Mouse (Mus musculus) kidney, embryonic 15.5 days (tissue): Measurements from ENCODE around the gene Amdhd2. TPM values are rescaled to one million over a fixed set of nuclear protein-coding genes. Genes with fewer than 3 reads are reported as not detected.

ENCODE experiments used
- ATAC-seq: fragments of 200-750 bp; cut with Nextera tagmentation; replicated peaks from 2 replicates; pipeline ENCODE4 v1.8.0; 2017; ENCODE audit warnings: moderate TSS enrichment; ENCODE audit not compliant: low FRiP score
- H3K27ac ChIP-seq: fragments of 300-500 bp; sonication (generic); 2 replicates; pipeline ENCODE4 v1.5.1; 2015; ENCODE audit warnings: mild to moderate bottlenecking, inconsistent platforms
- H3K27me3 ChIP-seq: fragments of 300-500 bp; sonication (generic); 2 replicates; pipeline ENCODE4 v1.6.1; 2015; ENCODE audit warnings: inconsistent platforms
- H3K36me3 ChIP-seq: fragments of 300-500 bp; sonication (generic); 2 replicates; pipeline ENCODE4 v1.6.1; 2015; ENCODE audit warnings: inconsistent platforms
- H3K4me1 ChIP-seq: fragments of 300-500 bp; sonication (generic); 2 replicates; pipeline ENCODE4 v1.6.1; 2015; ENCODE audit warnings: inconsistent platforms
- H3K4me2 ChIP-seq: fragments of 300-500 bp; sonication (generic); 2 replicates; pipeline ENCODE4 v1.6.1; 2015; ENCODE audit warnings: moderate library complexity, mild to moderate bottlenecking, inconsistent platforms
- H3K4me3 ChIP-seq: fragments of 300-500 bp; sonication (generic); replicated peaks from 2 replicates; pipeline ENCODE4 v1.5.1; 2015; ENCODE audit warnings: mild to moderate bottlenecking, inconsistent platforms
- H3K9ac ChIP-seq: fragments of 300-500 bp; sonication (generic); 2 replicates; pipeline ENCODE4 v1.6.1; 2015; ENCODE audit warnings: mild to moderate bottlenecking, inconsistent platforms
- H3K9me3 ChIP-seq: fragments of 300-500 bp; sonication (generic); replicated peaks from 2 replicates; pipeline ENCODE4 v1.6.1; 2016; ENCODE audit warnings: inconsistent platforms
- WGBS: fragments of 180-500 bp; shearing (Covaris S2); methylation state at CpG from one replicate; pipeline ENCODE4 v1.1.7; 2015; ENCODE audit warnings: mixed read lengths; 5-methylcytosine and 5-hydroxymethylcytosine counted together
- polyA plus RNA-seq: library from polyadenylated mRNA; unstranded; fragments of >200 nt; fragmentation: Nextera tagmentation; extraction: Ambion mirVana; gene quantifications from 2 replicates; pipeline ENCODE4 v1.2.1, GENCODE M21; 2015

The Amdhd2 gene
- polyA plus RNA-seq, 1 experiment from 2014 or later, result 40.9 TPM

DNA sequence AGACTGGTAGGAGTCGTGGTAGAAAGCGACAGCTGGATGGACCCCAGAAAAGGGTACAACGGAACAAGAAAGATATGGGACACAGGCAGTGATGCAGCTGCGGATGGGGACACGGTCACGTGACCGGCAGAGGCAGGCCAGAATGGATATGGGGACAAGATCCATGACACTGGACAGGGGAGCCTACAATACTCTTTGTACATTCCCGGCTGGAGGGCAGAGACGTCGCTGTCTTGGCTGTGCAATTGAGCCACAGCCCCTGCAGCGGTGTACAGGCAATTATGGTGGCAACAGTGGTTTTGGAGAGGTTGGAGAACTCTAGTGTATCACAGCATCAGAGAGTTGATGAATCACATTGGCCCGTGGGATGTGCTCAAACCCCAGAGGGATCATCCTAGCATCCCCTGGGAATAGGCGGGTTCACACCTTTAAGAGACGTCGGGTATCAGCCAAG lies 42.4 kb upstream of the Amdhd2 start:
- Histone ChIP-seq H3K9me3 (no peaks in the 10 kb centered on the region), H3K36me3 (no peaks in the 10 kb centered on the region), H3K4me3 (peak overlapping the region; percentile 73), H3K4me2 (peak overlapping the region; percentile 96), H3K4me1 (peaks cover 68% of the 10 kb centered on the region), H3K9ac (peak overlapping the region; percentile 71), H3K27ac (peak overlapping the region; percentile 74), H3K27me3 (peaks cover 37% of the 10 kb centered on the region)
- 5% methylated on average over 15 of the region's 15 CpGs for WGBS
- ATAC-seq, result no peak

DNA sequence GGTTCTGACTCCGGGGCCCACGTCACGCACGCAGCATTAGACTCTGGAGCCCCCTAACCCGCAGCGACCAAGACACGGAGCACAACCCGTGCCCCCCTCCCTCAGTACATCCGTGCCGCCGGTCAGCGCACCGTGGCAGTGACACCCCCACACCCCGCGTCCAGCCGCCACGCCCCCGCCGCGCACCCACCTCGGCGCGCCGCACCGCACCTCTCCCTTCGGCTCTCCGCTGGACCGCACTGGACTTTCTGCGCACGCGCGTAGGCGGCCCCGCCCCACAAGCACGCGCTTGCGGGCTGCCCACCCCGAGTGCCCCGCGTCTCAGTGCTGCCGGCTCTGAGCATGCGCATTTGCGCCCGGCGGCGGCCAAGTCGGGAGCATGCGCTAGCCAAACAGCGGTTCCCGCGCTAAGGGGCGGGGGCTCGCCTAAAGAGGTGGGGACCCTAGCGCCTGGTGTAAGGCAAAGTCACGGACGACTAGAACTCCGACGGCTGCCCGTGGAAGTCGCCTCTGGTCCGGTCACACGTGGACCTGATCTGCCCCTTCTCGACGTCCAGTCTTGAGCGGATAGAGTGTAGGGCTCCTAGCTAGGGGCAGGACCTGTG lies 41.8 kb upstream of the Amdhd2 start, which contains the start of gene Tbc1d24:
Gene Tbc1d24, minus strand, starts transcription at position 279 of the 605 bp plus-strand sequence.
- Histone ChIP-seq H3K36me3 (no peaks in the 10 kb centered on the region), H3K9me3 (no peaks in the 10 kb centered on the region), H3K4me3 (peak within 1 kb of the TSS; percentile 73), H3K27ac (peak within 1 kb of the TSS; percentile 74), H3K9ac (peak within 1 kb of the TSS; percentile 71), H3K27me3 (peaks cover 33% of the 10 kb centered on the region), H3K4me2 (peak within 1 kb of the TSS; percentile 96), H3K4me1 (peaks cover 66% of the 10 kb centered on the region)
- under 1% methylated on average over 65 of the region's 65 CpGs for WGBS
- peak; percentile 78 for ATAC-seq

DNA sequence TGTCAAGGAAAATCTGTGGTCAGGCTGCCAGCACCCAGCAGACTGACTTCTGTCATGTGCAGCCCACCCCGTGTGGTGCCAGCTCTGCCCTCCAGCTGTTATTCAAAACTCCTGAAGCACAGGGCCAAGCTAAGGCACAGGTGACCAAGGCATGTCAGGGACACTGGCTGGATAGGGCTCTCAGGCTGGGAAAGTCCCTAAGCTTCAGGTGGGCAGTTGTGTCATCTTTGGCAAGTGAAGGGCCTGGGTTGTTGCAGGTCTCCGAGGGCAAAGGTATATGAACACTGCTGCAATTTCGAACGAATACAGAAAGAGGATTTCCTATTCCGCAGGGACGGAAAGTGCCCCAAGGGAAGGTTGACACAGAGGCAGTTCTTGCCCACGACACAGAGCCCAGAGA lies 41.3 kb upstream of the Amdhd2 start:
- no peak overlapping the region for H3K27ac ChIP-seq
- H3K9ac ChIP-seq, result peak overlapping the region; percentile 71
- H3K4me2 ChIP-seq, result peak overlapping the region; percentile 96
- no peaks in the 10 kb centered on the region for H3K36me3 ChIP-seq
- H3K9me3 ChIP-seq, result no peaks in the 10 kb centered on the region
- peak overlapping the region; percentile 73 for H3K4me3 ChIP-seq
- ATAC-seq, result no peak
- WGBS, result 11% methylated on average over 7 of the region's 7 CpGs
- peaks cover 68% of the 10 kb centered on the region for H3K4me1 ChIP-seq
- H3K27me3 ChIP-seq, result peaks cover 27% of the 10 kb centered on the region

DNA sequence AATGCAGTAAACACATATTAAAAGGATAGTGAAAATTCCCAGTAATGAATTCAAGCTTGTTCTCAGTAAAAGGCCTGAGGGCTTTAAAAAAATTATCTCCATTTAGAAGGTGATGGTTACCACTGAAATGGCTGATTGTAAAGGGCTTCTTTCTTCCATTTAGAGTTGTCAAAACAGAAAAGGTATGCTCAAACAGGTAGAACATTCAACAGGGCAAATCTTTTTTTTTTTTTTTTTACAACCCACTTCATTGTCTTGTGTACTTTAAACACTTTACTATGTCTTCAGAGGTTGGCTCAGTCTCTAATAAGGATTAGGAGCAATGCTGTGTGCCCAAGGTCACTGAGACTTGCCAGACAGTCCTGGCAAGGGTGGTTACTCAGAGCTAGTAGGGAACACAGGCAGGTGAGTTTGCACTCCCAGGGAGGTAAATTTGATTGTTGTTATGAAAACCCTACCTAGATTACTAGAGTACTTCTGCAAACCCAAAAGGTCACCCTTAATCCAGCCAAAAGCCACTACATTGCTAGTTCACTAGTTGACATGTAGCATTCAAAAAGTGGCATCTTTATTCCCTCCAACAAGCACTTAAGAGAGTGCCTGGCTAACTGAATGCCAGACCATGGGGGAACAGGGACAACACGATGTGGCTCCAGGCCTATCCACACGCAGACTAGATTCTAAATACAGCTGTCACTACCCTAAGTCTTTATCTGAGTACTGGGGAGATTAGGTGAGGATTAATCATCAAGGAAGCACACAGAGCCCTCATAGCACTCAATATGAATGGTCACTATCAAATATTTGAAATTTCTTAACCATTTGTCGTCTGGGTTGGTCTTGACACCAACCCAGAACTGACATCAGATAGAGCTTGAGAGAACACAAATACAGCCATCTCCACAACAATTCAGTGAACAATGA lies 40.3 kb upstream of the Amdhd2 start:
- Histone ChIP-seq H3K4me2 (peak overlapping the region; percentile 96), H3K27ac (no peak overlapping the region), H3K4me3 (peak overlapping the region; percentile 73; the same call in 1 of the 2 replicates), H3K4me1 (peaks cover 62% of the 10 kb centered on the region), H3K9ac (no peak overlapping the region), H3K36me3 (no peaks in the 10 kb centered on the region), H3K27me3 (peaks cover 27% of the 10 kb centered on the region), H3K9me3 (no peaks in the 10 kb centered on the region)
- ATAC-seq, result no peak
- WGBS, result 73% methylated on average over 3 of the region's 3 CpGs

DNA sequence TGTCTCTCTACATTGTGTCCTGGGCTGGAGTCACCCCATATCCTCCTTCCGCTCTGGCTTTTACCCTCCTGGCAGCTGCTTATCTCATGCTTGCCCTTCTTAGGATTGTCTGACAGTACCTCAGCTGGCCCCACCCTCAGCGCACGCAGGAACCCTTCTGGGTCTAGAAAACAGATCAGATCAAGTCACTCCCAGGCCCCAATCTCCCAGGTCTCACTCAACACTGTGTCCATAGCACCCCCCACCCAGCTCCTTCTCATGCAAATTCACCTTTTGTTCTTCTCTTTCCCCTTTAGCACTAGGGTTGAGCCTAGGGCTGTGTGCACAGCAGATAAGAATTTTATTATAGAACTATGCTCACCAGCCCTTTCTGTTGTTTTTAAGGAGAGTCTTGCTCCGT lies 39.5 kb upstream of the Amdhd2 start:
- H3K4me1 ChIP-seq, result peaks cover 54% of the 10 kb centered on the region
- no peaks in the 10 kb centered on the region for H3K36me3 ChIP-seq
- no peak for ATAC-seq
- no peak overlapping the region for H3K4me3 ChIP-seq
- H3K9ac ChIP-seq, result no peak overlapping the region
- no peaks in the 10 kb centered on the region for H3K9me3 ChIP-seq
- 63% methylated on average over 4 of the region's 4 CpGs for WGBS
- no peak overlapping the region for H3K4me2 ChIP-seq
- H3K27ac ChIP-seq, result no peak overlapping the region
- H3K27me3 ChIP-seq, result peaks cover 24% of the 10 kb centered on the region

DNA sequence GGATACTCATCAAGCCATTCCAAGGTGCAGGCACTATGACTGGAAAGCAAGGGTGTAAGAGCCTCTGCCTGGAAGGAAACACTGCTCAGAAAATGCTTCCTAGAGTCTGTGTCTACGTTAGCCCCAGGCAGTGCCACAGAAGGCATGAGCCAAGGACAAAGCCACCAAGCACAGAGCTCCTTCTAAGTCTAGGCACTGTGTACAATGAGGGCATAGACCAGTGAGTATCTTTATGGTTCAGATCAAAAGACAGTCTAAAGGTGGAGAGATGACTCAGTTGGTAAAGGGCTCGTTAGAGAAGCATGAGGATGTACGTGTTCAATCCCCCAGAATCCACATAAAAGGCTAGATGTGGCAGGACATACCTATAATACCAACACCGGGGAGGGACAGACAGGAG lies 37.5 kb upstream of the Amdhd2 start:
- Histone ChIP-seq H3K4me1 (peaks cover 34% of the 10 kb centered on the region), H3K9ac (no peak overlapping the region), H3K4me3 (no peak overlapping the region), H3K27ac (no peak overlapping the region), H3K36me3 (no peaks in the 10 kb centered on the region), H3K4me2 (no peak overlapping the region), H3K27me3 (peaks cover 4% of the 10 kb centered on the region; the same call in 1 of the 2 replicates), H3K9me3 (no peaks in the 10 kb centered on the region)
- WGBS, result 82% methylated on average over 4 of the region's 4 CpGs
- ATAC-seq, result no peak

DNA sequence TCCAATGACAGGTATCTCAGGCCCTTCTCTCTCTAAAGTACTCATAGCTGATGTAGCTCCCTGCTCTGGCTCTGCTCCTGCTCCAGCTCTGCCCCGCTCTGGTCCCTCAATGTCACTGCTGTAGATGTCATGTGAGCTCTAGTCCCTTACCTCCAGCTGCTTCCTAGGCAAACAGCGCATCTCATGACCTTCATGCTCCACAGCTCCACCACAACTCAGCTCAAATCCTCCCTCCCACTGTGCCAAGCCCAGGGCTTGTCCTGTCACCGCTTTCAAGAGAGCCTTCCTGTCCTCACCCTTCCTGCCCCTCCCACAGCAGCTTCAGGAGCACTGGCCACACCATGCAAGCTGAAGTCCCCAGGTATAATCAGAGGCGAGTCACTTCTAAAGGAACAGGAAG lies 36.2 kb upstream of the Amdhd2 start:
- Histone ChIP-seq H3K27ac (no peak overlapping the region), H3K9ac (0 out of 2 replicates have a peak overlapping the region, but pooled peaks have one; percentile 12), H3K9me3 (no peaks in the 10 kb centered on the region), H3K4me3 (no peak overlapping the region), H3K4me2 (no peak overlapping the region), H3K27me3 (no peaks in the 10 kb centered on the region), H3K36me3 (no peaks in the 10 kb centered on the region), H3K4me1 (peaks cover 24% of the 10 kb centered on the region)
- ATAC-seq, result 0 out of 2 replicates have a peak, but pooled peaks have one; percentile 38
- 55% methylated on average over 4 of the region's 4 CpGs for WGBS

DNA sequence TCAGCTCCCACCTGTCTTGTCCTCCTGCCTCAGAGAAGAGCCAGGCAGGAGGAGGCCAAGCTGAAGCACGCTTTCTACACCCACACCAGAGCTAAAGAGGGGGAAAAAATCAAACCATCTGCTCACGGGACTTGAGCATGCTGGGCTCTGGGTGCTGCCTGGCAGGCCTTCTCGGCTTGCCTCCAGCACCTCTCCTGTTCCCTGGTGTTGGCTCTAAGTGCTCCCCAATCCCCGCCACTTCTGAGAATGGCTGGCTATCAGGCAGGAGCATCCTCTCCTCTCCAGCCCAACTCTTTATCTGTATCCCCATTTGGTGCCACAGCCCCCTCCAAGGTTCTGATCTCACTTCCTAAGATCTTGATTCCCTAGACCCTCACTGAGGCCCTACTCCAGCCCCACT lies 35.7 kb upstream of the Amdhd2 start:
- H3K36me3 ChIP-seq, result no peaks in the 10 kb centered on the region
- H3K4me2 ChIP-seq, result no peak overlapping the region
- H3K4me1 ChIP-seq, result peaks cover 19% of the 10 kb centered on the region
- 94% methylated on average over 4 of the region's 4 CpGs for WGBS
- H3K27ac ChIP-seq, result no peak overlapping the region
- no peaks in the 10 kb centered on the region for H3K9me3 ChIP-seq
- ATAC-seq, result no peak
- H3K9ac ChIP-seq, result no peak overlapping the region
- H3K27me3 ChIP-seq, result no peaks in the 10 kb centered on the region
- no peak overlapping the region for H3K4me3 ChIP-seq

DNA sequence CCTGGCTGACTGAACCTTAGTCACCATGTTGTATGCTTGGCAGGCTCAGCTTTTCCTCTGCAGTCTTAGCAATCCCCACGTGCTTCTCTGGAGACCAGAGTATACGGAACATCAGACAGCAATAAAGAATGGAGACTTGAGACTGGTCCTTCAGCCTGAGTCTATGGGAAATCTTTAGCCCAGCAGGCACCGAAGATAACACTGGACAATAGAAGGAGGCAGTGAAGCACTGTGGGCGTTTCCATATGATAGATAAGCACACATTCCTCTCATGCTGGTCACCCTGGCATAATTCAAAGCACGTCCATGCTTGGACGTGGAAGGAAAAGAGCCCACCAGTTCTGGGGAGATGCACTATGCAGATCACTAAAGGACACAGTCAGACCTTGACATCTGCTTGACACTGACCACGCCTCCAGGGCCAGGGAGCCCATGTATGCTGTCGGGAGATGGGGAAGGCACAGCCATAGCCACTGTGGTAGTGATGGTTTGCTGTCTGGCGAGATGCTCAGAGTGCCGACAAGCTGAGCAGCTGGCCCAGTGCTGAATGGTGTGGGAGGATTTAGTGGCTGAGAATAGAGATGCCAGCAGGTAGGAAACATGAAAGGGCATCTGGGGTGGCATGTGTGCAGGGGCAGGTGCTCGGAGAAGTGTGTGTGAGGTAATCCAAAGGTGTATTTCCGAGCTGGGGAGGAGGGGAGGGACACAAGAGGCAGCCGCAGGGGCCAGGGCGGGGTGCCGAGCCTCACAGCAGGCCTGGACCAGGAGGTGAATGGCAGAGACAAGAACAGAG lies 33.7 kb upstream of the Amdhd2 start:
- no peak overlapping the region for H3K4me2 ChIP-seq
- no peak overlapping the region for H3K4me3 ChIP-seq
- no peak overlapping the region for H3K9ac ChIP-seq
- H3K36me3 ChIP-seq, result no peaks in the 10 kb centered on the region
- WGBS, result 73% methylated on average over 15 of the region's 15 CpGs
- no peaks in the 10 kb centered on the region for H3K9me3 ChIP-seq
- H3K4me1 ChIP-seq, result peaks cover 8% of the 10 kb centered on the region
- no peak for ATAC-seq
- no peak overlapping the region for H3K27ac ChIP-seq
- no peaks in the 10 kb centered on the region for H3K27me3 ChIP-seq

DNA sequence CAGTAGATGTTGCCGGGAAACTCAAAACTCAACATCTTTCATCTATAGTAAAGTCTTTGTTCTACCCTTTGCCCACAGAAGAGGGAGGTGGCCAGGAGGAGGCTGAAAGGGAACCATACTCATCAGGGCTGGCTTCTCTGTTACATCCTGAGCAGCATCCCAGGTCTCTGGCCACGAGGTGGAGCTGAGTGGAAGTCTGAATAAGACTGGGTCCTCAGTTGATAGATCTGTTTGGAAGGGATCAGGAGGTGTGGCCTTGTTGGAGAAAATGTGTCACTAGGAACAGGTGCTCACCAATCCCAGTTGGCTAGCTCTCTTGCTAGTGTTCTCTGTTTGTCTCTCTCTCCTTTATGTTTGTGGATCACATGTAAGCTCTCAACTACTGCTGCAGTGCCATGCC lies 31.8 kb upstream of the Amdhd2 start:
- 57% methylated on average over 2 of the region's 2 CpGs for WGBS
- Histone ChIP-seq H3K27ac (no peak overlapping the region), H3K9me3 (no peaks in the 10 kb centered on the region), H3K27me3 (no peaks in the 10 kb centered on the region), H3K4me3 (no peak overlapping the region), H3K9ac (no peak overlapping the region), H3K4me2 (no peak overlapping the region), H3K4me1 (peaks cover 8% of the 10 kb centered on the region), H3K36me3 (no peaks in the 10 kb centered on the region)
- ATAC-seq, result no peak

DNA sequence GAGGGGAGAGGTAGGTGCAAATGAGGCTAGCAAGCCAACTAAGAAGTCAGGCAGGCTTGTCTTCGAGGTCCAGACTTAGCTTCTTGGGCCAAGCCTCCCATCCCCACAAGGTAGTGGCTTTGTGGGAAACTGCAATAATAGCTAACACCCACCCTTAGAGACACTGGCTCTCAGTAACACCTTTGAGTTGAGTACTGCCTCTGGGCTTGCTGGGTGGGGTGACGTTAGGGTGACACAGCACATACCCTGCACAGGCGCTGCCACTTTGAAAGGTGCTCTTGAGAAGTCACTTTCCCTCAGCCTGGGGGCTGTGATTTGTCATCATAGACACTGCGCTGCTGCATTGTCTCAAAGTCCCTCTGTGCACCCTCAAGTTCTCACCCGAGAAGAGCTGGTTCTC lies 30.2 kb upstream of the Amdhd2 start:
- Histone ChIP-seq H3K36me3 (peaks cover under 1% of the 10 kb centered on the region; the same call in 1 of the 2 replicates), H3K4me3 (no peak overlapping the region)

More for the DNA sequence above, 30.2 kb upstream of the Amdhd2 start:
- ATAC-seq, result no peak
- Histone ChIP-seq H3K27me3 (no peaks in the 10 kb centered on the region), H3K27ac (no peak overlapping the region), H3K9me3 (no peaks in the 10 kb centered on the region), H3K4me2 (no peak overlapping the region), H3K4me1 (no peaks in the 10 kb centered on the region), H3K9ac (no peak overlapping the region)
- 81% methylated on average over 5 of the region's 5 CpGs for WGBS
